Mouse (Mus musculus): ENCODE measurements around the gene Fdx1.

The Fdx1 gene

GRCm38 (mm10) chr9:51961190-51961909 lies 2.0 kb downstream of the Fdx1 start:
- DNase-seq (ENCODE audit: low spot score) = no peak

GRCm38 (mm10) chr9:51960331-51960730 lies 3.0 kb downstream of the Fdx1 start:
- no peak for DNase-seq (ENCODE audit: low spot score)

GRCm38 (mm10) chr9:51958981-51959380 lies 4.4 kb downstream of the Fdx1 start:
- no peak for DNase-seq (ENCODE audit: low spot score)

GRCm38 (mm10) chr9:51957025-51957424 lies 6.3 kb downstream of the Fdx1 start:
- no peak for DNase-seq (ENCODE audit: low spot score)

- no peak for DNase-seq (ENCODE audit: low spot score)
Observed at GRCm38 (mm10) chr9:51956484-51956883, 6.9 kb downstream of the Fdx1 start.

- no peak for DNase-seq (ENCODE audit: low spot score)
Observed at GRCm38 (mm10) chr9:51951337-51951736, 12.0 kb downstream of the Fdx1 start.

GRCm38 (mm10) chr9:51950667-51951066 lies 12.7 kb downstream of the Fdx1 start:
- no peak for DNase-seq (ENCODE audit: low spot score)

GRCm38 (mm10) chr9:51950225-51950624 lies 13.1 kb downstream of the Fdx1 start:
- DNase-seq (ENCODE audit: low spot score) = no peak

GRCm38 (mm10) chr9:51943934-51944333 lies 19.4 kb downstream of the Fdx1 start:
- no peak for DNase-seq (ENCODE audit: low spot score)

GRCm38 (mm10) chr9:51934641-51935040 lies 28.7 kb downstream of the Fdx1 start:
- no peak for DNase-seq (ENCODE audit: low spot score)

GRCm38 (mm10) chr9:51931997-51932396 lies 31.4 kb downstream of the Fdx1 start:
- DNase-seq (ENCODE audit: low spot score) = no peak

- no peak for DNase-seq (ENCODE audit: low spot score)
Observed at GRCm38 (mm10) chr9:51931054-51931690, 32.2 kb downstream of the Fdx1 start.

- DNase-seq (ENCODE audit: low spot score) = no peak
Observed at GRCm38 (mm10) chr9:51929972-51930371, 33.4 kb downstream of the Fdx1 start.

GRCm38 (mm10) chr9:51928659-51929058 lies 34.7 kb downstream of the Fdx1 start:
- DNase-seq (ENCODE audit: low spot score) = no peak

GRCm38 (mm10) chr9:51928116-51928515 lies 35.2 kb downstream of the Fdx1 start:
- DNase-seq (ENCODE audit: low spot score) = no peak

GRCm38 (mm10) chr9:51927680-51928079 lies 35.7 kb downstream of the Fdx1 start:
- DNase-seq (ENCODE audit: low spot score) = no peak

GRCm38 (mm10) chr9:51926629-51927028 lies 36.7 kb downstream of the Fdx1 start:
- peak; percentile 9 for DNase-seq (ENCODE audit: low spot score)

GRCm38 (mm10) chr9:51924551-51925081 lies 38.7 kb downstream of the Fdx1 start:
- DNase-seq (ENCODE audit: low spot score) = no peak

- DNase-seq (ENCODE audit: low spot score) = no peak
Observed at GRCm38 (mm10) chr9:51922756-51923155, 40.6 kb downstream of the Fdx1 start.

- no peak for DNase-seq (ENCODE audit: low spot score)
Observed at GRCm38 (mm10) chr9:51915580-51915979, 47.8 kb downstream of the Fdx1 start.

GRCm38 (mm10) chr9:51914481-51915120 lies 48.8 kb downstream of the Fdx1 start:
- no peak for DNase-seq (ENCODE audit: low spot score)

- DNase-seq (ENCODE audit: low spot score) = peak; percentile 50
Observed at GRCm38 (mm10) chr9:51908838-51909237, 54.5 kb downstream of the Fdx1 start.

- no peak for DNase-seq (ENCODE audit: low spot score)
Observed at GRCm38 (mm10) chr9:51908255-51908654, 55.1 kb downstream of the Fdx1 start.

Data from c-Kit-positive CD71-positive TER-119-positive erythroid progenitor cells, embryonic 14.5 days (primary cell).